Mouse (Mus musculus): ENCODE data around the gene Prkd1. TPM values are rescaled to one million over a fixed set of nuclear protein-coding genes. Genes with fewer than 3 reads are reported as not detected.

The Prkd1 gene
- total RNA-seq, 2 experiments from 2014 or later, result 2.7 to 3.0 TPM

GRCm38 (mm10) chr12:50558231-50558630, 90.7 kb downstream of the Prkd1 start:
- no peak for DNase-seq

GRCm38 (mm10) chr12:50554214-50554613, 94.7 kb downstream of the Prkd1 start:
- DNase-seq, result no peak

GRCm38 (mm10) chr12:50549860-50550555, 98.9 kb downstream of the Prkd1 start:
- DNase-seq, result peak; percentile 7

- DNase-seq, result no peak
Measured at GRCm38 (mm10) chr12:50546394-50546793, 102.5 kb downstream of the Prkd1 start.

GRCm38 (mm10) chr12:50545610-50545919, 103.3 kb downstream of the Prkd1 start:
- DNase-seq, result no peak

GRCm38 (mm10) chr12:50544855-50545609, 103.9 kb downstream of the Prkd1 start:
- peak; percentile 7 for DNase-seq

GRCm38 (mm10) chr12:50540793-50541192, 108.1 kb downstream of the Prkd1 start:
- DNase-seq, result no peak

GRCm38 (mm10) chr12:50538296-50538965, 110.5 kb downstream of the Prkd1 start:
- DNase-seq, result no peak

GRCm38 (mm10) chr12:50537761-50538160, 111.1 kb downstream of the Prkd1 start:
- DNase-seq, result no peak

- DNase-seq, result no peak
Measured at GRCm38 (mm10) chr12:50537006-50537405, 111.9 kb downstream of the Prkd1 start.

GRCm38 (mm10) chr12:50528633-50529032, 120.3 kb downstream of the Prkd1 start:
- DNase-seq, result no peak

- DNase-seq, result no peak
Measured at GRCm38 (mm10) chr12:50524061-50524460, 124.8 kb downstream of the Prkd1 start.

GRCm38 (mm10) chr12:50514526-50514925, 134.4 kb downstream of the Prkd1 start:
- DNase-seq, result no peak

GRCm38 (mm10) chr12:50511486-50512225, 137.2 kb downstream of the Prkd1 start:
- DNase-seq, result no peak

GRCm38 (mm10) chr12:50508762-50509161, 140.1 kb downstream of the Prkd1 start:
- DNase-seq, result no peak

GRCm38 (mm10) chr12:50499796-50500504, 148.9 kb downstream of the Prkd1 start:
- no peak for DNase-seq

- DNase-seq, result no peak
Measured at GRCm38 (mm10) chr12:50496006-50496405, 152.9 kb downstream of the Prkd1 start.

- no peak for DNase-seq
Measured at GRCm38 (mm10) chr12:50479784-50480183, 169.1 kb downstream of the Prkd1 start.

- DNase-seq, result no peak
Measured at GRCm38 (mm10) chr12:50457151-50457550, 191.7 kb downstream of the Prkd1 start.

- DNase-seq, result no peak
Measured at GRCm38 (mm10) chr12:50451761-50452160, 197.1 kb downstream of the Prkd1 start.

GRCm38 (mm10) chr12:50436660-50437059, 212.2 kb downstream of the Prkd1 start:
- DNase-seq, result no peak
